Mouse (Mus musculus): ENCODE data around the gene Fam219a.

DNA sequence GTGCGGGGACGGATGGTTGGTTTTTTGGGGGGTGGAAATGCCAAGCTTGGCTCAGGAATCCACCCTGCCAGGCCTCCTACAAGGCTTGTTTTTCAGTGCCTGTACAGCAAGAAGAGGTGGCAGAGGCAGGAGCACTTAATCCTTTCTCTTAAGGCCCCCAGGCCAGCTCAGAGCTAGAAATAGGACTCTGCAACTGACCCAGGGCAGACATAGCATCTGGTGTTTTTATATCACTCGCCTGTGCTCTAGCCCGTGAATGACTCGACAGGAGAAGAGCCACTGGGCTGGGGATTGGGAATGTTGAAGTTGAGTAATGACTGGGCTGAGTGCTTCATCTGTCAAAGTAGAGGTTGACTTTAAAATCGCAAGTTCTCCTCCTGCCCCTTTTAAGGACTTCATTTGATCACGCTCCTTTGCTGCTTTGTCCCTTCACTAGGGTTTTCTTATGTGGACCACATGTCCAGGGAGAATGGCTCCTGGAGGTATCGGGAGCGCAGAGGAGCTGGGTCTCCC is 91.6 kb downstream of the Fam219a start:
- TF ChIP-seq CTCF (IDR thresholded peaks at IDR 0.05; ENCODE audit: low read depth, low read length) = no peak
- TF ChIP-seq EP300 (IDR thresholded peaks at IDR 0.05; ENCODE audit: insufficient read depth, low read depth, low read length) = no peak
- no peak for TF ChIP-seq POLR2A (IDR thresholded peaks at IDR 0.05; ENCODE audit: insufficient read depth, low read length)

Data from ES-Bruce4 (cell line).